Mouse (Mus musculus) stomach, postnatal 0 days (tissue): Measurements from ENCODE around the gene Nat8f1. TPM values are rescaled to one million over a fixed set of nuclear protein-coding genes. Genes with fewer than 3 reads are reported as not detected.
A peak's percentile ranks its signal among the peaks of the same experiment; 100 is the strongest.
"Not testable (repeated sequence)": the region's sequence is repeated elsewhere in the genome, so short reads cannot be mapped to it uniquely, and the experiment has no call there.

Experiments
- ATAC-seq: fragments of 200-750 bp; cut with Nextera tagmentation; 2 replicates; pipeline ENCODE4 v1.8.0; 2017; ENCODE audit not compliant: low FRiP score, low TSS enrichment
- DNase-seq: peaks from one replicate; pipeline ENCODE4 v3.0.0-alpha.2; 2016; ENCODE audit warnings: low spot score
- H3K27ac ChIP-seq: fragments of 300-500 bp; sonication (generic); replicated peaks from 2 replicates; pipeline ENCODE4 v1.5.1; 2014; ENCODE audit warnings: mild to moderate bottlenecking, control low read depth
- H3K27me3 ChIP-seq: fragments of 300-500 bp; sonication (generic); 2 replicates; pipeline ENCODE4 v1.6.1; 2014; ENCODE audit warnings: low read length; ENCODE audit not compliant: control insufficient read depth, insufficient read depth
- H3K36me3 ChIP-seq: fragments of 300-500 bp; sonication (generic); 2 replicates; pipeline ENCODE4 v1.6.1; 2014; ENCODE audit warnings: low read length, mixed read lengths; ENCODE audit not compliant: control insufficient read depth, insufficient read depth
- H3K4me1 ChIP-seq: fragments of 300-500 bp; sonication (generic); replicated peaks from 2 replicates; pipeline ENCODE4 v1.6.1; 2014; ENCODE audit warnings: antibody characterized with exemption; ENCODE audit not compliant: control insufficient read depth, insufficient read depth
- H3K4me2 ChIP-seq: fragments of 300-500 bp; sonication (generic); replicated peaks from 2 replicates; pipeline ENCODE4 v1.6.1; 2014; ENCODE audit warnings: low read depth, mild to moderate bottlenecking, control low read depth, moderate library complexity
- H3K4me3 ChIP-seq: fragments of 300-500 bp; sonication (generic); 2 replicates; pipeline ENCODE4 v1.5.1; 2014; ENCODE audit warnings: low read depth, low read length, control low read depth
- H3K9ac ChIP-seq: fragments of 300-500 bp; sonication (generic); 2 replicates; pipeline ENCODE4 v1.6.1; 2014; ENCODE audit warnings: mild to moderate bottlenecking, low read length, control low read depth, mixed read lengths
- H3K9me3 ChIP-seq: fragments of 300-500 bp; sonication (generic); 2 replicates; pipeline ENCODE4 v1.6.1; 2016; ENCODE audit warnings: low read length; ENCODE audit not compliant: control insufficient read depth
- CTCF ChIP-seq: IDR thresholded peaks from 2 replicates; pipeline ENCODE4 v1.5.1; 2016; ENCODE audit warnings: antibody characterized with exemption, low read depth, mild to moderate bottlenecking, moderate library complexity
- EP300 ChIP-seq: optimal IDR thresholded peaks from 2 replicates; pipeline ENCODE3; 2016; ENCODE audit warnings: antibody characterized with exemption
- WGBS: fragments of 180-500 bp; shearing (Covaris S2); extraction: QIAGEN DNeasy Blood & Tissue Kit; methylation state at CpG from one replicate; pipeline ENCODE4 v1.1.7; 2014; 5-methylcytosine and 5-hydroxymethylcytosine counted together
- polyA plus RNA-seq: library from polyadenylated mRNA; unstranded; fragments of >200 nt; fragmentation: Nextera tagmentation; extraction: Ambion mirVana; gene quantifications from 2 replicates; pipeline ENCODE4 v1.2.1, GENCODE M21; 2015

The Nat8f1 gene
- polyA plus RNA-seq, 1 experiment from 2014 or later = 6.2 TPM

GRCm38 (mm10) chr6:85915141-85915538 is 347 bp downstream of the Nat8f1 start:
- DNase-seq = no peak
- no peak for ATAC-seq
- Histone ChIP-seq H3K27me3 (no peaks in the 10 kb centered on the region), H3K9ac (peak overlapping the region; percentile 75), H3K27ac (peak overlapping the region; percentile 89), H3K36me3 (no peaks in the 10 kb centered on the region), H3K4me3 (peak overlapping the region; percentile 65), H3K4me1 (peaks cover 3% of the 10 kb centered on the region; the same call in 1 of the 2 replicates), H3K4me2 (peak overlapping the region; percentile 87), H3K9me3 (no peaks in the 10 kb centered on the region)
- WGBS = 2% methylated on average over 11 of the region's 11 CpGs
- TF ChIP-seq EP300 = no peak
- TF ChIP-seq CTCF = no peak

- DNase-seq = no peak
Observed at GRCm38 (mm10) chr6:85911587-85911986, 3.9 kb downstream of the Nat8f1 start, which contains the start of gene Tprkb. Tprkb (plus strand) TSS chr6:85911865.

GRCm38 (mm10) chr6:85909704-85910103 is 5.8 kb downstream of the Nat8f1 start:
- H3K4me1 ChIP-seq = no peaks in the 10 kb centered on the region
- H3K9ac ChIP-seq = no peak overlapping the region
- DNase-seq (no peak), ATAC-seq (no peak)
- H3K36me3 ChIP-seq = no peaks in the 10 kb centered on the region
- no peak overlapping the region for H3K4me2 ChIP-seq
- no peaks in the 10 kb centered on the region for H3K27me3 ChIP-seq
- 97% methylated on average over 1 of the region's 1 CpGs for WGBS
- no peak for TF ChIP-seq CTCF
- no peak for TF ChIP-seq EP300
- H3K4me3 ChIP-seq = no peak overlapping the region
- H3K27ac ChIP-seq = no peak overlapping the region
- no peaks in the 10 kb centered on the region for H3K9me3 ChIP-seq

More at GRCm38 (mm10) chr6:85911587-85911986, 3.9 kb downstream of the Nat8f1 start, which contains the start of gene Tprkb:
- ATAC-seq = no peak
- H3K27me3 ChIP-seq = no peaks in the 10 kb centered on the region
- no peak within 1 kb of the TSS for H3K9ac ChIP-seq
- no peak within 1 kb of the TSS for H3K27ac ChIP-seq
- H3K4me1 ChIP-seq = peaks cover 3% of the 10 kb centered on the region; the same call in 1 of the 2 replicates
- H3K9me3 ChIP-seq = no peaks in the 10 kb centered on the region
- 77% methylated on average over 3 of the region's 3 CpGs for WGBS
- no peaks in the 10 kb centered on the region for H3K36me3 ChIP-seq
- no peak within 1 kb of the TSS for H3K4me2 ChIP-seq
- TF ChIP-seq CTCF = no peak
- TF ChIP-seq EP300 = no peak
- H3K4me3 ChIP-seq = no peak within 1 kb of the TSS

- Histone ChIP-seq H3K9ac (no peak overlapping the region), H3K27me3 (no peaks in the 10 kb centered on the region), H3K4me1 (no peaks in the 10 kb centered on the region), H3K36me3 (no peaks in the 10 kb centered on the region), H3K4me2 (no peak overlapping the region), H3K9me3 (no peaks in the 10 kb centered on the region), H3K27ac (no peak overlapping the region), H3K4me3 (no peak overlapping the region)
- WGBS = 53% methylated on average over 3 of the region's 3 CpGs
- TF ChIP-seq CTCF (no peak), EP300 (no peak)
- no peak for ATAC-seq
- no peak for DNase-seq
Observed at GRCm38 (mm10) chr6:85908341-85908740, 7.1 kb downstream of the Nat8f1 start.

- ATAC-seq, H3K4me2 ChIP-seq, H3K36me3 ChIP-seq, DNase-seq, H3K27me3 ChIP-seq, H3K4me3 ChIP-seq, H3K27ac ChIP-seq, H3K9me3 ChIP-seq, H3K4me1 ChIP-seq, H3K9ac ChIP-seq: not testable (repeated sequence)
- WGBS = 72% methylated on average over 2 of the region's 2 CpGs
Observed at GRCm38 (mm10) chr6:85906911-85907351, 8.6 kb downstream of the Nat8f1 start.

GRCm38 (mm10) chr6:85904642-85905061 is 10.8 kb downstream of the Nat8f1 start, which contains the start of gene Nat8f4:
Nat8f4 (minus strand) TSS chr6:85904884.
- DNase-seq (peak; percentile 61), ATAC-seq (peak; percentile 77)
- peak; percentile 86 for TF ChIP-seq CTCF
- 19% methylated on average over 20 of the region's 20 CpGs for WGBS
- not testable (repeated sequence) for H3K27me3 ChIP-seq, H3K9me3 ChIP-seq, H3K4me1 ChIP-seq, H3K9ac ChIP-seq, H3K36me3 ChIP-seq, H3K27ac ChIP-seq
- Histone ChIP-seq H3K4me3 (peak within 1 kb of the TSS; percentile 22), H3K4me2 (peak within 1 kb of the TSS; percentile 32)
